Mouse (Mus musculus) embryonic facial prominence, embryonic 14.5 days (tissue): ENCODE data around the gene Klhl21. TPM values are rescaled to one million over a fixed set of nuclear protein-coding genes. Genes with fewer than 3 reads are reported as not detected.
A peak's percentile ranks its signal among the peaks of the same experiment; 100 is the strongest.

Experiments
- ATAC-seq: fragments of 200-750 bp; cut with Nextera tagmentation; 2 replicates; pipeline ENCODE4 v1.8.0; 2017; ENCODE audit warnings: low read depth, moderate number of reproducible peaks, moderate TSS enrichment
- DNase-seq: peaks from one replicate; pipeline ENCODE4 v3.0.0-alpha.2; 2015; ENCODE audit warnings: low spot score
- H3K27ac ChIP-seq: fragments of 300-500 bp; sonication (generic); replicated peaks from 2 replicates; pipeline ENCODE4 v1.5.1; 2014; ENCODE audit warnings: low read depth, mild to moderate bottlenecking, low read length, moderate library complexity
- H3K27me3 ChIP-seq: fragments of 300-500 bp; sonication (generic); replicated peaks from 2 replicates; pipeline ENCODE4 v1.6.1; 2014; ENCODE audit warnings: low read length; ENCODE audit not compliant: control insufficient read depth, insufficient read depth
- H3K36me3 ChIP-seq: fragments of 300-500 bp; sonication (generic); 2 replicates; pipeline ENCODE4 v1.6.1; 2014; ENCODE audit warnings: low read length, mixed read lengths; ENCODE audit not compliant: control insufficient read depth, insufficient read depth
- H3K4me1 ChIP-seq: fragments of 300-500 bp; sonication (generic); 2 replicates; pipeline ENCODE4 v1.6.1; 2014; ENCODE audit warnings: antibody characterized with exemption, low read length; ENCODE audit not compliant: control insufficient read depth, insufficient read depth
- H3K4me2 ChIP-seq: fragments of 300-500 bp; sonication (generic); 2 replicates; pipeline ENCODE4 v1.6.1; 2014; ENCODE audit warnings: low read depth, mild to moderate bottlenecking, low read length, moderate library complexity, mixed read lengths
- H3K4me3 ChIP-seq: fragments of 300-500 bp; sonication (generic); 2 replicates; pipeline ENCODE4 v1.5.1; 2014; ENCODE audit warnings: low read depth, mild to moderate bottlenecking, low read length
- H3K9ac ChIP-seq: fragments of 300-500 bp; sonication (generic); 2 replicates; pipeline ENCODE4 v1.6.1; 2014; ENCODE audit warnings: low read depth, mild to moderate bottlenecking, low read length, moderate library complexity, mixed read lengths
- H3K9me3 ChIP-seq: fragments of 300-500 bp; sonication (generic); 2 replicates; pipeline ENCODE4 v1.6.1; 2016; ENCODE audit warnings: low read length; ENCODE audit not compliant: control insufficient read depth
- WGBS: fragments of 180-500 bp; shearing (Covaris S2); extraction: QIAGEN DNeasy Blood & Tissue Kit; methylation state at CpG from one replicate; pipeline ENCODE4 v1.1.7; 2014; 5-methylcytosine and 5-hydroxymethylcytosine counted together
- polyA plus RNA-seq: library from polyadenylated mRNA; unstranded; fragments of >200 nt; fragmentation: Nextera tagmentation; extraction: Ambion mirVana; gene quantifications from 2 replicates; pipeline ENCODE4 v1.2.1, GENCODE M21; 2014

Gene Klhl21
- polyA plus RNA-seq, 1 experiment from 2014 or later: 11.2 TPM

- ATAC-seq (no peak), DNase-seq (no peak)
- H3K4me2 ChIP-seq: no peak overlapping the region
- no peaks in the 10 kb centered on the region for H3K27me3 ChIP-seq
- 74% methylated on average over 11 of the region's 12 CpGs for WGBS
- no peak overlapping the region for H3K9ac ChIP-seq
- H3K36me3 ChIP-seq: peaks cover 58% of the 10 kb centered on the region
- no peak overlapping the region for H3K4me3 ChIP-seq
- H3K4me1 ChIP-seq: peaks cover 13% of the 10 kb centered on the region
- no peak overlapping the region for H3K27ac ChIP-seq
- H3K9me3 ChIP-seq: no peaks in the 10 kb centered on the region
Observed at GRCm38 (mm10) chr4:152021568-152022097, 13.0 kb downstream of the Klhl21 start.

DNA sequence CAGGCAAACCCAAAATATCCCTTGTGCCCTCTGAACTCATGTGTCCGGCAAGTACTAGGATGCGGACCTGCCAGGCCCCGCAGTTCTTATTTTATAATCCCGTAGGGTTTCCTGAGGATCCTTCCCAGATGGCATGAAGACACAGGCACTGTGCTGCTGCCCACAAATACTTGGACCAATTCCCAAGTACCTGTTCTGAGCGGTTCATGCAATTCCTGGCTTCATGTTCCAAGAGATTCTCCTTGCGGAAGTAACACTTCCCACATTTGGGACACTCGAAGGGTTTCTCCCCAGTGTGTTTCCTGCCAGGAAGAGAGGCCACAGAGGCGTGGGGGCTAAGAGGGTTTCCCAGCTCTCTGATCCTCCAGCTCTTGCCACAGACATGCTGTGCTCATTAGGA is 13.9 kb downstream of the Klhl21 start:
- DNase-seq (no peak), ATAC-seq (no peak)
- Histone ChIP-seq H3K4me2 (no peak overlapping the region), H3K9ac (no peak overlapping the region), H3K9me3 (no peaks in the 10 kb centered on the region), H3K36me3 (peaks cover 57% of the 10 kb centered on the region), H3K4me1 (peaks cover 16% of the 10 kb centered on the region), H3K27ac (no peak overlapping the region), H3K4me3 (no peak overlapping the region), H3K27me3 (no peaks in the 10 kb centered on the region)
- WGBS: 86% methylated on average over 8 of the region's 8 CpGs

DNA sequence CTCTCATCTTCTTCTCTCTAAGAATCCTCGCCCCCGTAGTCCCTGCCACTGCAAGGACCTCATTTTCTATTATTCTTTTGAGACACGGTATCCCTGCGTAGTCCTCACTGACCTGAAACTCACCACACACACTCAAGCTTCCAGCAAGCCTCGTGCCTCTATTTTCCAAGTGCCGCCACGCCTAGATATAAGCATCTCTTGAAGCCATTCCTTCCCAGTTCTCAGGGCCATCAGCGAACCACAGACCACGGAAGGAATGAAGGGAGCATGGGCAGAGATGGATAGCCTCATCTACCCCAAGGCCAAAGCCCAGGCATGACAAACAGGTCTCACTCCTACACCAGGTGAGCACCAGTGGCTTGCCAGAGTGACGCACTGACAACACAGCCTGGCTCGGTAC is 15.9 kb downstream of the Klhl21 start:
- Histone ChIP-seq H3K27me3 (no peaks in the 10 kb centered on the region), H3K9ac (no peak overlapping the region), H3K4me2 (no peak overlapping the region), H3K27ac (no peak overlapping the region), H3K4me3 (no peak overlapping the region), H3K36me3 (peaks cover 48% of the 10 kb centered on the region), H3K4me1 (peaks cover 22% of the 10 kb centered on the region), H3K9me3 (no peaks in the 10 kb centered on the region)
- WGBS: 91% methylated on average over 11 of the region's 11 CpGs
- DNase-seq: no peak
- ATAC-seq: no peak

- Histone ChIP-seq H3K27me3 (no peaks in the 10 kb centered on the region), H3K36me3 (peaks cover 24% of the 10 kb centered on the region), H3K9me3 (no peaks in the 10 kb centered on the region), H3K4me3 (peak overlapping the region; percentile 79), H3K4me2 (peak overlapping the region; percentile 98), H3K4me1 (peaks cover 22% of the 10 kb centered on the region), H3K27ac (peak overlapping the region; percentile 44; the same call in 1 of the 2 replicates), H3K9ac (peak overlapping the region; percentile 82)
- no peak for DNase-seq
- ATAC-seq: peak; percentile 51
- 4% methylated on average over 22 of the region's 41 CpGs for WGBS
Observed at GRCm38 (mm10) chr4:152026751-152027508, 18.3 kb downstream of the Klhl21 start.

GRCm38 (mm10) chr4:152027524-152027923 is 18.9 kb downstream of the Klhl21 start, which contains the start of gene Zbtb48:
Zbtb48 (minus strand) TSS chr4:152027671.
- Histone ChIP-seq H3K9me3 (no peaks in the 10 kb centered on the region), H3K36me3 (peaks cover 18% of the 10 kb centered on the region), H3K9ac (peak within 1 kb of the TSS; percentile 82), H3K27ac (peak within 1 kb of the TSS; percentile 44), H3K4me1 (peaks cover 22% of the 10 kb centered on the region), H3K4me2 (peak within 1 kb of the TSS; percentile 98), H3K4me3 (peak within 1 kb of the TSS; percentile 79), H3K27me3 (no peaks in the 10 kb centered on the region)
- ATAC-seq (peak; percentile 99), DNase-seq (peak; percentile 99)
- WGBS: 0% methylated on average over 19 of the region's 35 CpGs

- Histone ChIP-seq H3K4me2 (peak overlapping the region; percentile 98), H3K27me3 (no peaks in the 10 kb centered on the region), H3K4me3 (peak overlapping the region; percentile 79), H3K36me3 (peaks cover 8% of the 10 kb centered on the region), H3K9me3 (no peaks in the 10 kb centered on the region), H3K9ac (peak overlapping the region; percentile 34; the same call in 1 of the 2 replicates), H3K27ac (no peak overlapping the region), H3K4me1 (peaks cover 22% of the 10 kb centered on the region)
- ATAC-seq: no peak
- no peak for DNase-seq
- WGBS: 59% methylated on average over 15 of the region's 15 CpGs
Observed at GRCm38 (mm10) chr4:152028456-152028855, 19.9 kb downstream of the Klhl21 start.

GRCm38 (mm10) chr4:152029087-152029486 is 20.5 kb downstream of the Klhl21 start:
- no peaks in the 10 kb centered on the region for H3K9me3 ChIP-seq
- H3K4me2 ChIP-seq: peak overlapping the region; percentile 98; the same call in 1 of the 2 replicates
- no peaks in the 10 kb centered on the region for H3K27me3 ChIP-seq
- H3K9ac ChIP-seq: peak overlapping the region; percentile 34; the same call in 1 of the 2 replicates
- WGBS: 38% methylated on average over 5 of the region's 5 CpGs
- H3K4me1 ChIP-seq: peaks cover 22% of the 10 kb centered on the region
- peaks cover 4% of the 10 kb centered on the region; the same call in 1 of the 2 replicates for H3K36me3 ChIP-seq
- H3K4me3 ChIP-seq: no peak overlapping the region
- DNase-seq (no peak), ATAC-seq (no peak)
- H3K27ac ChIP-seq: no peak overlapping the region

GRCm38 (mm10) chr4:152029997-152030396 is 21.4 kb downstream of the Klhl21 start:
- Histone ChIP-seq H3K27ac (0 out of 2 replicates have a peak overlapping the region, but pooled peaks have one; percentile 21), H3K4me2 (peak overlapping the region; percentile 15; the same call in 1 of the 2 replicates)
- WGBS: 64% methylated on average over 4 of the region's 4 CpGs

More at GRCm38 (mm10) chr4:152029997-152030396, 21.4 kb downstream of the Klhl21 start:
- peak; percentile 77 for DNase-seq
- no peak for ATAC-seq
- H3K27me3 ChIP-seq: no peaks in the 10 kb centered on the region
- H3K9ac ChIP-seq: no peak overlapping the region; the same call in 1 of the 2 replicates
- peaks cover 22% of the 10 kb centered on the region for H3K4me1 ChIP-seq
- H3K9me3 ChIP-seq: no peaks in the 10 kb centered on the region
- no peak overlapping the region for H3K4me3 ChIP-seq
- H3K36me3 ChIP-seq: no peaks in the 10 kb centered on the region
